14 mouse cellular contexts compared by ENCODE assay signal in the genomic region with DNA sequence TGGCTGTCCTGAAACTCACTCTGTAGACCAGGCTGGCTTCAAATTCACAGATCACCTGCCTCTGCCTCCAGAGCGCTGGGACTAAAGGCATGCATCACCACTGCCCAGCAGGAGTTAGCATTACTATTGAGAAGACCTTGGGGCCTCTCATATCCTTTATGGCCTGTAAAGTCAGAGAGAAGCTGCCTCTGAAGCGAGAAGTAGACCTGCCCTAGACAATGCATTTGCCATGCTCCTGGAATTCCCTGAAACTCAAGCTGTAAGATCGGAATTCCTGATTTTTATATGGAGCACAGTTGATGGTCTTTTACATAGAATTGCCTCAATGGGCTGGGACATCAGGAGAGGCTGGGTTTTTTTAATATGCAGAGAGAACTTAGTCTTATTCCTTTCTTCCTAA.
"Had no signal": no experiment of that assay in that cellular context is flagged by ENCODE, and none has a peak within 500 bp of the region (broad histone marks: within the 10 kb centered on the region; RNA-seq: fewer than 3 reads in every experiment).

No protein-coding gene starts in this region.

- ATAC-seq: midbrain, embryonic 16.5 days had no signal

- DNase-seq: lung, adult 18-20 months; lung, embryonic 14.5 days; lung, postnatal 10 days; lung, postnatal 4 days; midbrain, embryonic 14.5 days; retina, postnatal 1 day; right cerebral cortex, adult 18-20 months; right cerebral cortex, postnatal 25 days; right cerebral cortex, postnatal 4 days; spleen, adult 18-20 months; thymus, adult 18-20 months; thymus, postnatal 14 days; thymus, postnatal 36 days had no signal
